Mouse (Mus musculus) neural tube, embryonic 13.5 days (tissue): ENCODE data around the gene Dpp4. TPM values are rescaled to one million over a fixed set of nuclear protein-coding genes. Genes with fewer than 3 reads are reported as not detected.

Experiments
- ATAC-seq: fragments of 200-750 bp; cut with Nextera tagmentation; 2 replicates; pipeline ENCODE4 v1.8.0; 2017; ENCODE audit warnings: low read depth, mild to moderate bottlenecking, moderate TSS enrichment, moderate library complexity
- H3K27ac ChIP-seq: fragments of 300-500 bp; sonication (generic); replicated peaks from 2 replicates; pipeline ENCODE4 v1.5.1; 2015; ENCODE audit warnings: moderate library complexity, mild to moderate bottlenecking, inconsistent platforms
- H3K27me3 ChIP-seq: fragments of 300-500 bp; sonication (generic); 2 replicates; pipeline ENCODE4 v1.6.1; 2015; ENCODE audit warnings: mild to moderate bottlenecking, inconsistent platforms
- H3K36me3 ChIP-seq: fragments of 300-500 bp; sonication (generic); 2 replicates; pipeline ENCODE4 v1.6.1; 2015; ENCODE audit warnings: mild to moderate bottlenecking, inconsistent platforms
- H3K4me1 ChIP-seq: fragments of 300-500 bp; sonication (generic); replicated peaks from 2 replicates; pipeline ENCODE4 v1.6.1; 2015; ENCODE audit warnings: inconsistent platforms
- H3K4me2 ChIP-seq: fragments of 300-500 bp; sonication (generic); 2 replicates; pipeline ENCODE4 v1.6.1; 2015; ENCODE audit warnings: inconsistent platforms, mild to moderate bottlenecking, moderate library complexity
- H3K4me3 ChIP-seq: fragments of 300-500 bp; sonication (generic); 2 replicates; pipeline ENCODE4 v1.5.1; 2015; ENCODE audit warnings: mild to moderate bottlenecking, inconsistent platforms
- H3K9ac ChIP-seq: fragments of 300-500 bp; sonication (generic); 2 replicates; pipeline ENCODE4 v1.6.1; 2015; ENCODE audit warnings: moderate library complexity, mild to moderate bottlenecking, inconsistent platforms
- H3K9me3 ChIP-seq: fragments of 300-500 bp; sonication (generic); 2 replicates; pipeline ENCODE4 v1.6.1; 2016; ENCODE audit warnings: inconsistent platforms
- WGBS: fragments of 180-500 bp; shearing (Covaris S2); methylation state at CpG from one replicate; pipeline ENCODE4 v1.1.7; 2015; 5-methylcytosine and 5-hydroxymethylcytosine counted together
- polyA plus RNA-seq: library from polyadenylated mRNA; unstranded; fragments of >200 nt; fragmentation: Nextera tagmentation; extraction: Ambion mirVana; gene quantifications from 2 replicates; pipeline ENCODE4 v1.2.1, GENCODE M21; 2015

Gene Dpp4
- polyA plus RNA-seq, 1 experiment from 2014 or later = 2.6 TPM

DNA sequence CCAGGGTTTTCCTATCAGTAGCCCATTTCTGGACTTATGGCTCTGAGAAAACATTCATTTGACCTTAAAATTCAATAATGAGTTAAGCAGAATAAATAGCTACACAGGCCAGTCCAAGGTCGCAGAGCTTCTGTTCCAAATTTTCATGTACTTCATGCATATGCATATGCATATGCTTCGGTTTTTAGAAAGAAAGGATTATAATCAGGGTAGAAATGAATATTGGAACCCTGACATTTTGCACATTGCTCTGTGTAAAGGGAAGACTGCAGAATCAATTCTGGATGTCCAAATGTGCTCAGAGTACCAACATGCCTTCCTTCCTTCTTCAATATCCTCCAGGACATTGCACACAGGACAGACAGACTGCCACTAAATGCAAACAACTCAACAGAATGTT lies 104.6 kb downstream of the Dpp4 start:
- Histone ChIP-seq H3K4me2 (no peak overlapping the region), H3K27me3 (no peaks in the 10 kb centered on the region), H3K36me3 (no peaks in the 10 kb centered on the region), H3K4me3 (no peak overlapping the region), H3K9ac (no peak overlapping the region), H3K4me1 (no peaks in the 10 kb centered on the region), H3K9me3 (no peaks in the 10 kb centered on the region), H3K27ac (no peak overlapping the region)
- ATAC-seq = no peak
- WGBS = 85% methylated on average over 2 of the region's 2 CpGs

GRCm38 (mm10) chr2:62306978-62307377 lies 105.1 kb downstream of the Dpp4 start:
- no peaks in the 10 kb centered on the region for H3K36me3 ChIP-seq
- no peak overlapping the region for H3K4me2 ChIP-seq
- no peak overlapping the region for H3K9ac ChIP-seq
- no peak overlapping the region for H3K27ac ChIP-seq
- ATAC-seq = no peak
- H3K4me3 ChIP-seq = no peak overlapping the region
- no peaks in the 10 kb centered on the region for H3K4me1 ChIP-seq
- H3K9me3 ChIP-seq = no peaks in the 10 kb centered on the region
- 92% methylated on average over 5 of the region's 5 CpGs for WGBS
- H3K27me3 ChIP-seq = no peaks in the 10 kb centered on the region

DNA sequence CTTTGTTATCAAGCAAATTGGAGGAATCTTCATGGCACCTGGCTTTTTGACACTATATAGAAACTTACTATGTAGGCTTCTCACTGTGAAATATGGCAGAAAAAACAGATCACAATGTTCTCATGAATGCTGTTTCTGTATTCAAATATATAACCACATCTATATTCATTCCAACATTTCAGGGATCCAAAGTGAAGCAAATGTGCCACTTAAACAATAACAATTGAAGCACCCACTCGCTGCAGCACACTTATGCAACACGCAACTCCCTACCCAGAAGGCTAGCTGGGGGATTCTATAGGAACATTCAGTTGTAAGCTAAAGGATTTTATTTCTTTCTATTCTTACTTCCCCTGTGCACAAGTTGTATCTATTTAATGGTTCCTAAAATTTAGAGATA lies 110.3 kb downstream of the Dpp4 start:
- ATAC-seq = no peak
- no peaks in the 10 kb centered on the region for H3K9me3 ChIP-seq
- H3K36me3 ChIP-seq = no peaks in the 10 kb centered on the region
- no peaks in the 10 kb centered on the region for H3K4me1 ChIP-seq
- no peak overlapping the region for H3K9ac ChIP-seq
- no peak overlapping the region for H3K4me2 ChIP-seq
- H3K27ac ChIP-seq = no peak overlapping the region
- H3K27me3 ChIP-seq = no peaks in the 10 kb centered on the region
- no peak overlapping the region for H3K4me3 ChIP-seq
- 94% methylated on average over 2 of the region's 2 CpGs for WGBS

GRCm38 (mm10) chr2:62293846-62294245 lies 118.2 kb downstream of the Dpp4 start:
- Histone ChIP-seq H3K4me1 (0 out of 2 replicates have a peak, but pooled peaks cover 2% of the 10 kb centered on the region), H3K27ac (no peak overlapping the region), H3K27me3 (no peaks in the 10 kb centered on the region), H3K9ac (no peak overlapping the region), H3K9me3 (no peaks in the 10 kb centered on the region), H3K36me3 (no peaks in the 10 kb centered on the region), H3K4me3 (no peak overlapping the region), H3K4me2 (no peak overlapping the region)
- ATAC-seq = no peak
- WGBS = 60% methylated on average over 2 of the region's 2 CpGs

DNA sequence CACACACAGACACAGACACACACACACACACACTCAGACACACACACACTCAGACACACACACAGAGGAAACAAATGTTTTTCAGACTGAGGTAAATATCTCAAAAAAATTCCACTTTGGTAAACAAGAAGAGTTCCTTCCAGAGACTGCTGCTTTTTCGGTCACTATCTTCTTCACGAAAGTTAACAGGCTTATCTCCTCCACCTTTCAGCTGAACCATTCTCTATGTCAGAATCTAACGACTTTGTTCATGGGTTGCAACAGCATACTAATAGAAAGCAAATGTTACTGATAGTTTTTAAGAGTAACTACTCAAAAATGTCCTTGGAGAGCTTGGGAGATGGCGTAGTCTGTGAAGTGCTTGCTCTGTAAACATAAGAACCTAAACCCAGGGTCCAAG lies 124.5 kb downstream of the Dpp4 start:
- Histone ChIP-seq H3K4me1 (no peaks in the 10 kb centered on the region), H3K27ac (no peak overlapping the region), H3K4me2 (no peak overlapping the region), H3K4me3 (no peak overlapping the region), H3K27me3 (no peaks in the 10 kb centered on the region), H3K36me3 (no peaks in the 10 kb centered on the region), H3K9me3 (no peaks in the 10 kb centered on the region), H3K9ac (no peak overlapping the region)
- 86% methylated on average over 4 of the region's 4 CpGs for WGBS
- no peak for ATAC-seq

DNA sequence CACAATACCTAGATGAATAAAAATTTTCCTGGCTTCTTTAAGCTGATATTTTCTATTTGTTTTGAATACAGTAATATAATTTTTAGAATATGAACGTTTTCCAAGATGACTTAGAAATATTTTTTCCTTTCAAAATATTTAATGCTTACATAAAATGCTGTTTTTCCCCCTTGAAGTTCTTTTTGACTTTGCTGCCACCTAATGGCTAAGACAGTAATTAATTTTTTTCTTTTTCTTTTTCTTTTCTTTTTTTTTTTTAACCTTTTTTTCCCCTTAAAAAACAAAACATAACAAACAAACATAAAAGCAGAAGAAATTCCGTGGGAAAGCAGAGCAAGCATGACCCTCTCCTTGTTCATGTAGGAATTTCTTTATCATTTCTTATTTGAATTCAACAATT lies 126.2 kb downstream of the Dpp4 start:
- 6% methylated on average over 2 of the region's 2 CpGs for WGBS
- no peaks in the 10 kb centered on the region for H3K4me1 ChIP-seq
- no peak overlapping the region for H3K4me3 ChIP-seq
- H3K4me2 ChIP-seq = no peak overlapping the region
- H3K9ac ChIP-seq = no peak overlapping the region
- no peaks in the 10 kb centered on the region for H3K36me3 ChIP-seq
- no peak for ATAC-seq
- no peak overlapping the region for H3K27ac ChIP-seq
- no peaks in the 10 kb centered on the region for H3K9me3 ChIP-seq
- no peaks in the 10 kb centered on the region for H3K27me3 ChIP-seq

DNA sequence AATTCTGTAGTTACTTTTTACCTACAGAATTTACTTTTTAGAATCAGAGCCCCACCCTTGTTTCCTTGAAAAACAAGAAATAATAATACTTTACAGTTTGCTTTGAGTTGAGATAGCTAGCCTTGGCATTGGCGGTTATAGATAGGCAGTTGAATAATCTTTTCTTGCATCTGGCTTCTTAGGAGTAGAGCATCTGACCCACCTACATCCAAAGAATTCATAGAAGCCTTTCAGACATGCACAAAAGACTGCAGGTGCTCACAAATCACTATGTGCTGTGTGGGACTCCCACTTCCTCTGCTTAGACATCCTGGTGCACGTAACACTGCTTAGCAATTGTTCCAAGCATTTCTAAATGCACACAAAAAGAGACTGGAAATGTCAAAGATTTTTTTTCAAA lies 127.0 kb downstream of the Dpp4 start:
- 92% methylated on average over 2 of the region's 2 CpGs for WGBS
- Histone ChIP-seq H3K4me2 (no peak overlapping the region), H3K27ac (no peak overlapping the region)

More for the DNA sequence above, 127.0 kb downstream of the Dpp4 start:
- Histone ChIP-seq H3K9ac (no peak overlapping the region), H3K4me1 (no peaks in the 10 kb centered on the region), H3K4me3 (no peak overlapping the region), H3K9me3 (no peaks in the 10 kb centered on the region), H3K27me3 (no peaks in the 10 kb centered on the region), H3K36me3 (no peaks in the 10 kb centered on the region)
- ATAC-seq = no peak

Other genes with a start within 250 kb of the Dpp4 start
- not detected in 2 replicates for gene Gcg, start 71.4 kb upstream of the Dpp4 start, polyA plus RNA-seq
- gene Fap, start 161.8 kb upstream of the Dpp4 start, polyA plus RNA-seq = 2.6 and 3.7 TPM in 2 replicates
- 0.74 and 0.77 TPM in 2 replicates for gene Ifih1, start 234.0 kb upstream of the Dpp4 start, polyA plus RNA-seq